8 mouse cellular contexts compared by ENCODE assay signal in genomic region chr13:12614026-12614425, GRCm38 (mm10). TPM values are rescaled to one million over a fixed set of nuclear protein-coding genes. Genes with fewer than 3 reads are reported as not detected.
DNase-seq lines count a peak whose midpoint lies in the region; ATAC-seq and TF ChIP-seq lines count a peak whose summit lies in the region.
"Not testable (repeated sequence)": the region's sequence is repeated elsewhere in the genome, so short reads cannot be mapped to it uniquely, and the experiment has no call there.

No protein-coding gene starts in this region.

- DNase-seq in heart, adult 11 months, result peak; percentile 52
- DNase-seq in heart, embryonic 10.5 days (ENCODE audit: low spot score), result peak; percentile 55
- not testable (repeated sequence) for DNase-seq in heart, postnatal 0 days (ENCODE audit: low spot score)

- not testable (repeated sequence) for H3K4me2 ChIP-seq in heart, embryonic 12.5 days; heart, embryonic 13.5 days; heart, embryonic 14.5 days (ENCODE audit: low read length); heart, embryonic 16.5 days (ENCODE audit: low read depth, low read length); heart, postnatal 0 days (ENCODE audit: low read depth, low read length)
- 0 out of 2 replicates have a peak overlapping the region, but pooled peaks have one; percentile 43 for H3K4me2 ChIP-seq in heart, embryonic 15.5 days

- H3K4me1 ChIP-seq in heart, embryonic 10.5 days, result peaks cover 18% of the 10 kb centered on the region
- peaks cover 23% of the 10 kb centered on the region for H3K4me1 ChIP-seq in heart, embryonic 12.5 days (replicated peaks)
- peaks cover 26% of the 10 kb centered on the region for H3K4me1 ChIP-seq in heart, embryonic 13.5 days
- peaks cover 12 to 14% of the 10 kb centered on the region in 2 experiments for H3K4me1 ChIP-seq in heart, embryonic 14.5 days (ENCODE audit: control insufficient read depth in 2 of 2, insufficient read depth in 2 of 2, low read length in 2 of 2)
- H3K4me1 ChIP-seq in heart, embryonic 15.5 days (replicated peaks); heart, embryonic 16.5 days (ENCODE audit: control insufficient read depth, insufficient read depth, low read length); heart, postnatal 0 days (ENCODE audit: control insufficient read depth, insufficient read depth): not testable (repeated sequence)

- WGBS in heart, embryonic 10.5 days, result 82% methylated on average over 6 of the region's 6 CpGs
- 75% methylated on average over 6 of the region's 6 CpGs for WGBS in heart, embryonic 12.5 days
- 59% methylated on average over 6 of the region's 6 CpGs for WGBS in heart, embryonic 13.5 days
- WGBS in heart, embryonic 14.5 days, result 48% methylated on average over 5 of the region's 6 CpGs
- 65% methylated on average over 6 of the region's 6 CpGs for WGBS in heart, embryonic 15.5 days
- WGBS in heart, embryonic 16.5 days, result 62% methylated on average over 5 of the region's 6 CpGs
- 39% methylated on average over 5 of the region's 6 CpGs for WGBS in heart, postnatal 0 days

- not testable (repeated sequence) for TF ChIP-seq EP300 in heart, postnatal 0 days (IDR thresholded peaks at IDR 0.05; ENCODE audit: low read depth)

- H3K4me3 ChIP-seq in heart, embryonic 10.5 days; heart, embryonic 12.5 days; heart, embryonic 13.5 days; heart, embryonic 14.5 days (ENCODE audit: control insufficient read depth in 1 of 2, insufficient read depth in 1 of 2, low read depth in 1 of 2, low read length in 2 of 2); heart, embryonic 15.5 days; heart, embryonic 16.5 days (ENCODE audit: low read length); heart, postnatal 0 days (ENCODE audit: low read depth, low read length): not testable (repeated sequence)

- H3K9ac ChIP-seq in heart, embryonic 12.5 days; heart, embryonic 13.5 days; heart, embryonic 14.5 days (ENCODE audit: low read length); heart, embryonic 15.5 days; heart, embryonic 16.5 days (ENCODE audit: low read length); heart, postnatal 0 days (replicated peaks; ENCODE audit: low read depth, low read length): not testable (repeated sequence)

- H3K27ac ChIP-seq in heart, embryonic 10.5 days, result not testable (repeated sequence)
- peak overlapping the region; percentile 85 for H3K27ac ChIP-seq in heart, embryonic 12.5 days (ENCODE audit: poor library complexity, severe bottlenecking)
- H3K27ac ChIP-seq in heart, embryonic 13.5 days (replicated peaks), result peak overlapping the region; percentile 86
- peak overlapping the region; percentile 70 to 84 for H3K27ac ChIP-seq in heart, embryonic 14.5 days (replicated peaks in 1 of 2; ENCODE audit: control insufficient read depth in 1 of 2, insufficient read depth in 1 of 2, low read depth in 2 of 2, low read length in 2 of 2)
- H3K27ac ChIP-seq in heart, embryonic 15.5 days, result peak overlapping the region; percentile 79
- peak overlapping the region; percentile 80 for H3K27ac ChIP-seq in heart, embryonic 16.5 days (ENCODE audit: low read length)
- H3K27ac ChIP-seq in heart, postnatal 0 days (ENCODE audit: low read depth), result 0 out of 2 replicates have a peak overlapping the region, but pooled peaks have one; percentile 69

- H3K36me3 ChIP-seq in heart, embryonic 10.5 days; heart, embryonic 12.5 days; heart, embryonic 13.5 days; heart, embryonic 14.5 days (ENCODE audit: control insufficient read depth, insufficient read depth, low read length); heart, embryonic 15.5 days; heart, embryonic 16.5 days (ENCODE audit: control insufficient read depth, insufficient read depth); heart, postnatal 0 days (replicated peaks; ENCODE audit: control insufficient read depth, insufficient read depth, low read length): not testable (repeated sequence)

- not testable (repeated sequence) for ATAC-seq in heart, embryonic 12.5 days (ENCODE audit: insufficient number of reproducible peaks, low FRiP score); heart, embryonic 13.5 days (ENCODE audit: extremely low read depth, insufficient number of reproducible peaks, low FRiP score, low TSS enrichment); heart, embryonic 14.5 days (ENCODE audit: insufficient number of reproducible peaks, insufficient read depth, low FRiP score, low read depth); heart, embryonic 15.5 days (replicated peaks; ENCODE audit: insufficient number of reproducible peaks, insufficient read depth, low FRiP score, low read depth); heart, embryonic 16.5 days (replicated peaks; ENCODE audit: extremely low read depth, insufficient read depth, low FRiP score); heart, postnatal 0 days (ENCODE audit: insufficient read depth, low read depth)

- H3K9me3 ChIP-seq in heart, embryonic 10.5 days; heart, embryonic 12.5 days (replicated peaks); heart, embryonic 13.5 days; heart, embryonic 14.5 days (ENCODE audit: control insufficient read depth, low read length); heart, embryonic 15.5 days (replicated peaks); heart, embryonic 16.5 days (replicated peaks; ENCODE audit: control insufficient read depth, low read length); heart, postnatal 0 days (replicated peaks; ENCODE audit: control insufficient read depth, low read length): not testable (repeated sequence)

- TF ChIP-seq CTCF in heart, postnatal 0 days (IDR thresholded peaks at IDR 0.05; ENCODE audit: low read depth), result not testable (repeated sequence)

- H3K27me3 ChIP-seq in heart, embryonic 10.5 days (ENCODE audit: insufficient read depth, poor library complexity, severe bottlenecking); heart, embryonic 12.5 days (replicated peaks); heart, embryonic 13.5 days (replicated peaks); heart, embryonic 14.5 days (ENCODE audit: control insufficient read depth, insufficient read depth, low read length); heart, embryonic 15.5 days; heart, embryonic 16.5 days (ENCODE audit: control insufficient read depth, insufficient read depth, low read length); heart, postnatal 0 days (ENCODE audit: control insufficient read depth, insufficient read depth, low read length): not testable (repeated sequence)

RNA-seq across cellular contexts. Expression of gene Ero1lb, which starts 48.4 kb away (rescaled TPM):
- 5.6 and 6.5 TPM in 2 replicates for polyA plus RNA-seq in heart, embryonic 10.5 days (2016; fragmentation: Nextera tagmentation; extraction: Ambion mirVana)
- 7.8 and 7.9 TPM in 2 replicates for polyA plus RNA-seq in heart, embryonic 12.5 days (2016; fragmentation: Nextera tagmentation; extraction: Ambion mirVana)
- polyA plus RNA-seq in heart, embryonic 13.5 days (2015; fragmentation: Nextera tagmentation; extraction: Ambion mirVana), result 5.9 and 6.2 TPM in 2 replicates
- polyA plus RNA-seq in heart, embryonic 14.5 days (2014; fragmentation: Nextera tagmentation; extraction: Ambion mirVana), result 6.9 and 7.7 TPM in 2 replicates
- polyA plus RNA-seq in heart, embryonic 15.5 days (2015; fragmentation: Nextera tagmentation; extraction: Ambion mirVana), result 5.1 and 5.4 TPM in 2 replicates
- 5.8 and 6.1 TPM in 2 replicates for polyA plus RNA-seq in heart, embryonic 16.5 days (2015; fragmentation: Nextera tagmentation; extraction: Ambion mirVana)
- 1.4 and 8.2 TPM in 2 replicates for total RNA-seq in heart, postnatal 0 days (2014; rRNA removed; ENCODE audit: low replicate concordance)
- polyA plus RNA-seq in heart, postnatal 0 days (2015; fragmentation: Nextera tagmentation; extraction: Ambion mirVana), result 2.4 and 2.5 TPM in 2 replicates
